Mouse (Mus musculus) c-Kit-negative CD71-positive TER-119-positive erythroid progenitor cells, embryonic 14.5 days (primary cell): ENCODE measurements around the gene Gm9857.

Experiments used
- DNase-seq: peaks from one replicate; pipeline ENCODE4 v3.0.0-alpha.2; 2013; ENCODE audit warnings: low read depth, low spot score

Gm9857 gene

GRCm38 (mm10) chr3:108925677-108926076 lies 14.6 kb downstream of the Gm9857 start:
- DNase-seq = no peak

- no peak for DNase-seq
These were observed 18.4 kb downstream of the Gm9857 start for GRCm38 (mm10) chr3:108921822-108922221.

- DNase-seq = no peak
These were observed 19.7 kb downstream of the Gm9857 start for GRCm38 (mm10) chr3:108920442-108921070.

- DNase-seq = no peak
These were observed 21.4 kb downstream of the Gm9857 start for GRCm38 (mm10) chr3:108918852-108919251.

GRCm38 (mm10) chr3:108917986-108918385 lies 22.3 kb downstream of the Gm9857 start:
- no peak for DNase-seq

- DNase-seq = no peak
These were observed 23.4 kb downstream of the Gm9857 start for GRCm38 (mm10) chr3:108916857-108917256.

- no peak for DNase-seq
These were observed 24.2 kb downstream of the Gm9857 start for GRCm38 (mm10) chr3:108915999-108916398.

- peak; percentile 90 for DNase-seq
These were observed 28.5 kb downstream of the Gm9857 start, which contains the start of gene Prpf38b for GRCm38 (mm10) chr3:108911548-108912413. Prpf38b (minus strand) TSS chr3:108911727.

- no peak for DNase-seq
These were observed 29.1 kb downstream of the Gm9857 start for GRCm38 (mm10) chr3:108911081-108911547.

GRCm38 (mm10) chr3:108910303-108911080 lies 29.8 kb downstream of the Gm9857 start:
- no peak for DNase-seq

- DNase-seq = no peak
These were observed 37.3 kb downstream of the Gm9857 start for GRCm38 (mm10) chr3:108902934-108903333.

GRCm38 (mm10) chr3:108902038-108902437 lies 38.2 kb downstream of the Gm9857 start:
- no peak for DNase-seq

GRCm38 (mm10) chr3:108900681-108901080 lies 39.6 kb downstream of the Gm9857 start:
- DNase-seq = no peak

GRCm38 (mm10) chr3:108900147-108900546 lies 40.1 kb downstream of the Gm9857 start:
- no peak for DNase-seq

- no peak for DNase-seq
These were observed 41.6 kb downstream of the Gm9857 start for GRCm38 (mm10) chr3:108898640-108899039.

- no peak for DNase-seq
These were observed 47.3 kb downstream of the Gm9857 start for GRCm38 (mm10) chr3:108892914-108893313.

- DNase-seq = no peak
These were observed 48.2 kb downstream of the Gm9857 start for GRCm38 (mm10) chr3:108892080-108892479.
